Mouse (Mus musculus): Measurements from ENCODE around the gene Ptprk.

Ptprk gene

DNA sequence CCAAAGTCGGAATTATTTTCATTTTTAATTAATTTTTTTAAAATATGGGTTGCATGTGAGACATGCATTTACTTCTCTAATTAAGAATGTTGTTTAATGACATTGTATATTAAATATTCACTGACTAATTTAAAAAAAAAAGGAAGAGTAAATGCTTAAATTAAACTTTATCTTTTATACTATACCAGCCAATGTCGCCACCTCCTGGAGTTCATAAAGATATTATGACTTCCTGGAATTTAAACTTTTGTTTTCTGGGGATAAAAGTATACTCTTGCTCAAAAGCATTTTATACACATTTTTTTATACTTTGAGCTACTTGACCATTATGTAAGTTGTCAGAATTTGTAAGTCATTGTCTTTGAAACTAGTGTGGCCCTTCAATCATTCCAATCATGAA, 477.4 kb downstream of the Ptprk start:
- no peak for DNase-seq (ENCODE audit: low spot score)

DNA sequence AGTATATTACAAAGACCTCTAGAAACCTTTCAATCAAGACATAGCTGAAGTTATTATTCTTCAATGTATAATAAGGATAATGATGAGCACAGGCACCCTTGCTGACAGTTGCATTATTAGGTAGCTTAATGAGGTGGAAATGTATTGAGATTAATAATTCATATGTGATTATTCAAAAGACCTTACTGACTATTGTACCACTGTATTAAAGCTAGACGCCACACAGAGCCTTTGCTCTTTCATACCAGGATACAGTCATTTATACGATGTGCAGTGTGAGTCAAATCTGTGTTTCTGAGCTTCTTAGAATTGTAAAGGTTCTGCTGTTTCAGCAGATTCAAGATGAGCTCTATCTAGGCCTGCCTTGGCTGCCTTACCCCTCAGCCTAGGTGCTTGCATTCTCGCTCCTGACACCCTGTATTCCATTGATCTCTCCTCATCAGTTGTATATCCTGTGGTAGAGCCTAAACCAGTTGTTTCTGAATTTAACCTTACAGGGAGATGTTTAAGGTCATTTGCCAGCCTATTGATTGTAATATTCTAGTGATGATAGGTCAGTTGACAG, 489.6 kb downstream of the Ptprk start:
- no peak for DNase-seq (ENCODE audit: low spot score)

DNA sequence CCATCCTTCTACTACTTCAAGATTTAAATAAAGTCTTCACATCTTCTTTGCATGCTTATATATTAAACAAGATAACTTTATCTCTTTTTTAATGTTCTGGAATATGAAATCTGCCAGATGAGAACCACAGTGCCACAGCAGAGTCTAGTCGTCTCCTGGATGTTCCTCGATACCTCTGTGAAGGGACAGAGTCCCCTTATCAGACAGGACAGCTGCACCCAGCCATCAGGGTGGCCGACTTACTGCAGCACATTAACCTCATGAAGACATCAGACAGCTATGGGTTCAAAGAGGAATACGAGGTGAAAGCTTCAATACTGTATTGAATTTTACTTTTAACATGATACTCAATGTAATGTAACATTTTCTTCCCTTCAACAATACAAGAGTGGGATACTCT, 491.8 kb downstream of the Ptprk start:
- no peak for DNase-seq (ENCODE audit: low spot score)

DNA sequence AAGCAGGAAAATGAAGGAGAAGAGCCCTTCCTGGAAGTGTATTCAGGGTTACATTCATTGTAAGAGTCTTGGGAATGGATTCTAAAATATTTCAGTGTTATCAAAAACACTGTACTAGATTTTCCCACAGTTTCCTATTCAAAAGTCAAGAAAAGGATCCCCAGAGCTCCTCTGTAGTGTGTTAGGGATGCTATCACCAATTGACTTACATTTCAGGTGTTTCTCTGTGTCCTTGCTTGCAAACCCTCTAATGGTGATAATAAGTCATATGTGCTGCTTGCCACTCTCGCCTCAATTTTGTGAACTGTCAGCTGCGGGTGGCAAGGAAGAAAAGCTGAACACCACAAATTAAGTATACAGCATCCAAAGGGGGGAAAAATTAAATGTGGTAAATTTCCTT, 492.2 kb downstream of the Ptprk start:
- DNase-seq (ENCODE audit: low spot score) = no peak

DNA sequence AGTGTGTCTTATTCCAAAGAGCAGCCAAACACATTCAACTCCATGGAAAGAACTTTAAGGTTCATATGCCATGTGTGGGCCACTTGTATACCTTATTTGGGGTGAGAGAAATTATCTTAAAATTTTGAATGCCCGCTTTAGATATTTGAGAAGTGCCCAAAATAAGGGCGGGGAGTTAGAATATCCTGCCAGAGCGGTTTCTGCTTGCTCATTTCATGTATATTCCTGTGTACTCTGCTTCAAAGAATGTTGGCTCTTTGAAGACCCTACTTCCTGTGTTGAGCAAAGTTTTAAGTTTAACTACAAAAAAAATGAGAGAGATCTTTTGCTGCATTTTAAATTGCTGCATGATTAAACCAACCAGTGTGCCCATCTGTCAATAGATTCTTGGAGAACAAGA, 492.8 kb downstream of the Ptprk start:
- DNase-seq (ENCODE audit: low spot score) = no peak

DNA sequence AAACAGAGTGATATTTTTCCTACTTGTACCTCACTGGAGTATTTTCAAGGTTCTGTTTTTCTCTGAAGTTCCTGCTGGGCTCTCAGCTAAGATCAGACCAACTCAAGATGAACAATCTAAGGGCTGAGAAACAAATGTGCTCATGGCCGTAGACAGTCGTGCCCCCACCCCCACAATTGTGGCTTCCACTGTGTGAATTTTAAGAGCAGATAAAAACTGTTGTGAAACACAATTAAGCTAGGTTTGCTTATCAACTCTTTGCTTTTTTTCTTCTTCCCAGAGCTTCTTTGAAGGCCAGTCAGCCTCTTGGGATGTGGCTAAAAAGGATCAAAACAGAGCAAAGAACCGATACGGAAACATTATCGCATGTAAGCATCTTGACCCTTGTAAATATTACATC, 493.4 kb downstream of the Ptprk start:
- no peak for DNase-seq (ENCODE audit: low spot score)

DNA sequence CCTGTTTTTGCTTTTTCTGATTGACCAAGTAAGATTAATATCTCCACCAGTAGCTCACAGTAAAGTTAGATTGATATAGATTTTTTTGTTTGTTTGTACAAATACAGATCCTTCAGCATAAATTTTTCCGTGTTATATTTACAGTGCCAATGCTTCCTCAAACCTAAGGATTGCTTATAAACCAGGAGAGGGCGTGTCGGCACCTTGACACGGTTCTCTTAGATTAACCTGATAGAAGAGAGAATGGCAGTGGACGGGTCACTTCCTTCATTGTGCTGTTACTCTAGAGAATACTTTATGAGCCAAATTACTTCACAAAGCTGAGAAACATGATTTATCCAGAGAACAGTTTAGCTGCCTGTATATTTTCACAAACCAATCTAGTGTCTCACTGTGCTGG, 505.0 kb downstream of the Ptprk start:
- DNase-seq (ENCODE audit: low spot score) = no peak

DNA sequence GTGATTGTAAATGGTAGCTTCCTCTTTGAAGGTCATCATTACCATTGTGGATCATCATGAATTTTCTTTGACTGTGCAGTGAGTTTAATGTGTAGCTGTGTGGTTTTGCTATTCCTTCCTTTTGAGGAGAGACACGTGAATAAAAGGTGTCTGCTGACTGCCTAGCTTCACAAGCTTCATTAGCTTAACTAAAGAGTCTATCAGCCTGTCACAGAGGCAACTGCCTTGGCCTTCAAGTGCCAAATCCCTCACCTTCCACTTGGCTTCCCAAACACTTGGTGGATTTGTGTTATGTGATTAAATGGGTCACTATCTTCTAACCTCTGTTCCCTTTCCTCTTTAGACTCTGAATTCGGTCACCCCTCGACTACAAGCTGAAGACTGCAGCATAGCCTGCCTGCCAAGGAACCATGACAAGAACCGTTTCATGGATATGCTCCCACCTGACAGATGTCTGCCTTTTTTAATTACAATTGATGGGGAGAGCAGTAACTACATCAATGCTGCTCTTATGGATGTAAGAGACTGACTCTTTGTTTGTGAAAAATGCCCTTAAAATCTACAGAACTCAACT, 512.0 kb downstream of the Ptprk start:
- no peak for DNase-seq (ENCODE audit: low spot score)

DNA sequence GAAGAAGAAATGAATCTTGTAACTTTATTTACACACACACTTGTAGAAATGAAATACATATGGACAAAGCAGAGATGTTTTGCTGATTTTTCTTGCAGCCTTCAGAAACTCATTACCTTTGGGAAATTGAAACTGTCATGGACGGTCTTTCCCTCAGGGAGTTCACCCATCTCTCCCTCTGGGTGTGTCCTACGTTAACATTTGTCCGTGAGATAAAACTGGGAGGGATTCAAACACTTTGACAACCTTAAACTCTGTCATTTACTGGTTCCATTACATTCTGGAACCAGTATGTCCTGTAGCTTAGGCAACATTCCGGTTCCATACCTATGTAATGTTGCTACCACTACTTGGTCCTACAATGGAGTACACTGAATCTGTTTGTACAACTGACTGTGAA, 513.8 kb downstream of the Ptprk start:
- DNase-seq (ENCODE audit: low spot score) = no peak

DNA sequence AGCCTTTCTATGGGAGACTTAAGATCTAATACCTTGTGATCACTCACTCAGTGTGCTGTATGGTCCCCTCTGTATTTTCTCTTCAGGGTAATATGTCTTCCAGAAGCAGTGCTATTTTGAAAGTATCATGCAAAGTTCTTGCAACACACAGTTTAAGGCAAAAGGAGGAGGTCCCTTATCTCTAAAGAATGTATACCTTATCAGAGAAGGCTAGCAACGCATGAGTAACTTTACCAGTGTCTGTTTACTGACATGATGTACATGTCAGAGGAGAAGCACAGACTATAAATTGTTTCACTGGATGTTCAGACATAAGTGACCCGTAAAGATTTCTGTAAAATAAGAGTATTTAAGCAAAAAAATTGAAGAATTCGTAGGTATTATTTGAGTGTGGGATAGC, 516.2 kb downstream of the Ptprk start:
- DNase-seq (ENCODE audit: low spot score) = no peak

DNA sequence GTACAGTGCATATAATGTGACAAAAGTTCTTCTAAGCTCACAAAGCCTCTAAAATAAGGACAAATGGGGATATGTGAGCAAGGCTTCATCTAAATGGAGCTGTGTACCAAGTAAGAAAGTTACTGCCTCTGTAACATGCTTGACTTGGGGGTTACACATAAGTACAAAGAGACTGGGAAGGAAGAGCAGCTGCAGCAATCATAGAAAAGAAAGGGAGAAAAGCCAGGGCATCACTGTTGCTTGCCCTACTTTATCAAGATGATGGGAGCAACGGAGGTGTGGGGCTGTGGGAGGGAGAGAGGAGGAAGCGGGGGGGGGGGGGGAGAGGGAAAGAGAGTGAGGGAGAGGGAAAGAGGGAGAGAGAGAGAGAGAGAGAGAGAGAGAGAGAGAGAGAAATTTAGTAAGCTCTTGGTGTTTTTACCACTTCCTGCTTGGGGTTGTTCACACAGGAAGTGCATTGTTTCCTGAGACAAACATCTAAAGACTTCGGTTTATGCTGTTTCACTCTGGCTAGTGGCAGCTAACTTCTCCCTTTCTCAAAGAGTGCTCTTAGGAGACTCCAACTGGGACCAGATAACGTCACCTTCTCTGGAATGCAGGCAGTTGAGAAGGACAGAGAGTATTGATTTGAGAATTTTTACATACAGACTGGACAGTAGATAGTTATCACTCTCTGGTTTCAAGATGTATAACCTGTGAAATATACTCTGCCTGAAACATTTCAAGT, 519.1 kb downstream of the Ptprk start:
- DNase-seq (ENCODE audit: low spot score) = no peak

DNA sequence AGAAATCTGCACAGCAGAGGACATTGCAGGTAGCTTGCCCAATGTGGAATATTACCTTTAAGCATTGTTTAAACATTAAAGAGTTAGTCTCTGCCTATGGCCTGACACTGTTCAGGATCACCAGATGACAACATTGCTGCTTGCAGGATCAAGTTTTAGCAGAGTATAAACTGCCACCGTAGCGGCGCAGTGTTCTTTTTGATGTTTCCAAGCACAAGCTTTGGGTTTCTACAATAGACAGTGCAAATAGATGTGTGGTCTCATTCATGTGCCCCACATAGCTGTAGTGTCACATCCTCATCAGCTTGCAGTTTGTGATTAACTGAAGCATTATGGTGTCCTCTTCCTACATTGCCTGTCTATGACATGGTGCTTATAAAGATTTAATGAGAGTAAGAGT, 522.3 kb downstream of the Ptprk start:
- no peak for DNase-seq (ENCODE audit: low spot score)

DNA sequence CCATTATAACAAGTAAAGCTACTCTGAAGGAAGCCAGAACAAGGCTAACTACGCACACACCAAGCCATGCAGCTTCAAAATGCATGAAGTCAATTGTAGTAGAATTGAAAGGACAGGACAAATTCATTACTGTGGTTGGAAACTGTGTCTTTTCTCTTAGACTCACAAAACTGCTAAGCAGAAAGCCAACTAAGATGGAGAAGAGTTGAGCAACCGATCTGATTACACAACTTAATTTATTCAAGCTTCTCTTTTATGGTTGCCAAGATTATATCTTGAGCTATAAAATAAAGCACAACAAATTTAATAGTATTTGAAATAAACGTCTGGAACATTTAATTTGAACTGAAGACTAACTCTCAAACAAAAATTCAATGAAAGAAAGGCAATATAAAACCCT, 534.5 kb downstream of the Ptprk start:
- DNase-seq (ENCODE audit: low spot score) = no peak

DNA sequence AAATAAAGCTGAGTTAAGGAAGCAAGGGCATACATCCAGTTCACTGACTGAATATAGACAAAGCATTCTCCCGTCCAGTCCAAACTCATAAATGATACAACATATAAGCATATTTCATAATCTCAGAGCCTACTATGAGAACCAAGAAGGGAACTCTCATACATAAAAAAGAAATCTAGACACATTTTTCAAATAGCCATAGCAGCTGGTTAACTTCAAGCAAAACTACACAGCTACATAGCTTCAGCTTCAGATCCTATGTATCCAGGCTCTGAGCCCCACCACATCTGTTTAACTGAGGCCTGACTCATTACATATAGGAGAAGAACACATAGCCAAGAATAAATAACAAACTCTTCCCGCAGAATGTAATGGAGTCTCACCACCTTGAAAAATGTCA, 539.8 kb downstream of the Ptprk start:
- DNase-seq (ENCODE audit: low spot score) = no peak

DNA sequence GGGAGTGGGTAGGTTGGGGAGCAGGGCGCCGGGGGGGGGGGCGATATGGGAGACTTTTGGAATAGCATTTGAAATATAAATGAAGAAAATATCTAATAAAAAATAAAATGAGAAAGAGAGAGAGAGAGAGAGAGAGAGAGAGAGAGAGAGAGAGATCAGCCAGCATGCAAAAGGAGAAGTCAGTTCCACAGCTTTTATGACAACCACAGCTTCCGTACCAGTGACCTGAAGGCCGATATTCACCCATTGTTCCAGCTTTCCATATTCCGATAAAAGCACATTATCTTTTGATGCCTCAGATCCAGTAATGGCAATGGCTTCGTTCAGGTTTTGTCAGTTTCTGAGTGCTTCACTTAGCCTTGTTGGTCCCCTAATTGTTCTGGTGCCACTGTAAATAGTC, 542.6 kb downstream of the Ptprk start:
- no peak for DNase-seq (ENCODE audit: low spot score)

DNA sequence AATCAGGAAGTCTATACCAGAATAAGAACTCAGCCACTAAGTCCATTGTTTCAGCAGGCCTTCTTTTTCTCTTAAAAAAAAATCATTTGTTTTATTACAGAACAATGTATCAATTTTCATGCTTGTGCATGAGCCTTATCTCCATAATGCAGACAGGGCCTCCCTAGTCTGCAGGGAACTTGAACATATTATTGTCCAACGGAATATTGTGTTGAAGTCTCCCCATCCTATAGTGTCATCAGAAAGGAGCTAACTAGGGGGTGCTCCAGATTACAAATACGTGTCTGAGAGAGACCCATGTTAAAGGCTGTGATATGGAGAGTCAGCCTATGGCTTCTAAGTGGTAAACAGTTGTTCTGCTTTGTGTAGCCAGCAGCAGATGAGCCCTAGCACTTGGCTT, 543.4 kb downstream of the Ptprk start:
- DNase-seq (ENCODE audit: low spot score) = no peak

DNA sequence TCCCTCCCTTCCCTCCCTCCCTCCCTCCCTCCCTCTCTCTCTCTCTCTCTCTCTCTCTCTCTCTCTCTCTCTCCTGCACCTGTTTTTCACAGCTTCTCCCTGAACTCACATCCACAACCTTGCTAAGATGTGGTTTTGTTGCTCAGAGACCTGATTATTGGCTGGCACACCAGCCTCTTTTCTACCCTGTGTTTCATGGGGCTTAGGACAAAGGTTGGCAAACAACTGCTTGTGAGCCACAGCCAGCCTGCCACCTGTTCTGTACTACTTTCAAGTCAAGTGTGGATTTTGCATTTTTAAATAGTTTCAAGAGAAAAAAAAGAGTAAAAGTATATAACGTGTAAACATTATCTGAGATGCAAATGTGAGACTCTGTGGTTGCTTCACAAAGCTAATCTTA, 544.8 kb downstream of the Ptprk start:
- DNase-seq (ENCODE audit: low spot score) = no peak

DNA sequence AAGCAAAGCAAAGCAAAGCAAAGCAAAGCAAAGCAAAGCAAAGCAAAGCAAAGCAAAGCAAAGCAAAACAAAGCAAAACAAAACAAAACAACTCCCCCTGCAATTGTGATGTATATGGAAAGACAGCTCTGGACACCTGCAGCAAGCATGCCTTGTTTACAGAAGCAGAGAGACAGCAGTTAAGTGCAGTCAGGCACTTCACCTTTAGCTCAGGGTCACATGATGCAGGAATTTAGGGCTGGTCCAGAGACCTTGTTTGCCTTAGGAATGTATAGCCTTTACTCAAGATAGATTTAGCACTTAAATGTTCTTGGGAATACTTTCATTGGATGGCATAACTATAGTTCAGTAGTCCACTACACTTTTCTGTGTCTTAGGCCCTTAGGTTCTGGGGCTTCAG, 561.5 kb downstream of the Ptprk start:
- no peak for DNase-seq (ENCODE audit: low spot score)

DNA sequence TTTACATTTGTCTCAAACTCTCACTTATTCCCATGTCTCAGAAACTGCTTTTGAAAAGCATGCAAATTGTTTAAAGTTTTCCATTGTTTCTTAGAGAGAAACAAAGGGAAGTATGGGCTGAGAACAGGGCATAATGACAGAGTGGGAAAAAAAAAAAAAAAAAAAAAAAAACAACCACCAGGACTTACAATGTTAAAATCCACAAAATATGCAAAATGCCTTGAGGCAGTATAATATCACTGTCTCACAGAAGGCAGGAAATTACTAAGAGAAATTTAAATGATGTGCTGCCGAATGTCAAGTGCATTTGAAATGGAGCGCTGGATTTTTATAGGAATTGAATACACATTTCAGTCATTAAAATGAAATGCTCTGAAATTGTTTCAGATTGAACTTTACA, 567.3 kb downstream of the Ptprk start:
- no peak for DNase-seq (ENCODE audit: low spot score)
